Mouse (Mus musculus): ENCODE data around the gene Tmem101. TPM values are rescaled to one million over a fixed set of nuclear protein-coding genes. Genes with fewer than 3 reads are reported as not detected.

Tmem101 gene
- total RNA-seq (2023): 9.1 and 9.3 TPM in 2 replicates

GRCm38 (mm10) chr11:102156039-102156785 is at the start of gene Tmem101:
Gene Tmem101, minus strand, starts transcription at chr11:102156404.

GRCm38 (mm10) chr11:102189461-102190436 is 33.5 kb upstream of the Tmem101 start, which contains the start of gene G6pc3:
Gene G6pc3, plus strand, starts transcription at chr11:102189620.

GRCm38 (mm10) chr11:102184646-102185495 is 28.7 kb upstream of the Tmem101 start, which contains the start of gene Lsm12:
Gene Lsm12, minus strand, starts transcription at chr11:102185296.

GRCm38 (mm10) chr11:102145471-102146001 is 10.7 kb downstream of the Tmem101 start, which contains the start of gene Nags:
Gene Nags, plus strand, starts transcription at chr11:102145513.

GRCm38 (mm10) chr11:102107732-102108131 is 48.5 kb downstream of the Tmem101 start, which contains the start of gene Pyy:
Gene Pyy, minus strand, starts transcription at chr11:102107832.

Other genes with a start within 250 kb of the Tmem101 start
- gene Sost, start 189.4 kb downstream of the Tmem101 start, total RNA-seq (2023): not detected in 2 replicates
- not detected in 2 replicates for gene Cfap97d1, start 172.1 kb downstream of the Tmem101 start, total RNA-seq (2023)
- 17.3 and 33.2 TPM in 2 replicates for gene Dusp3, start 169.4 kb downstream of the Tmem101 start, total RNA-seq (2023)
- gene Mpp3, start 127.9 kb downstream of the Tmem101 start, total RNA-seq (2023): not detected in 2 replicates
- gene Cd300lg, start 114.9 kb downstream of the Tmem101 start, total RNA-seq (2023): 10.3 and 15.6 TPM in 2 replicates
- gene Mpp2, start 67.9 kb downstream of the Tmem101 start, total RNA-seq (2023): 0.18 and 0.69 TPM in 2 replicates
- gene Ppy, start 55.1 kb downstream of the Tmem101 start, total RNA-seq (2023): not detected in 2 replicates
- not detected in 2 replicates for gene Pyy, start 48.6 kb downstream of the Tmem101 start, total RNA-seq (2023)
- gene Nags, start 10.9 kb downstream of the Tmem101 start, total RNA-seq (2023): not detected in 2 replicates
- gene Lsm12, start 28.9 kb upstream of the Tmem101 start, total RNA-seq (2023): 35.9 and 37.7 TPM in 2 replicates
- gene G6pc3, start 33.2 kb upstream of the Tmem101 start, total RNA-seq (2023): 14.6 and 15.4 TPM in 2 replicates
- gene Hdac5, start 73.8 kb upstream of the Tmem101 start, total RNA-seq (2023): 128 and 209 TPM in 2 replicates
- gene BC030867, start 92.5 kb upstream of the Tmem101 start, total RNA-seq (2023): 5.5 and 8.6 TPM in 2 replicates
- gene Asb16, start 112.3 kb upstream of the Tmem101 start, total RNA-seq (2023): not detected in 2 replicates
- gene Tmub2, start 128.5 kb upstream of the Tmem101 start, total RNA-seq (2023): 50.8 and 64.1 TPM in 2 replicates
- 63.5 and 84.5 TPM in 2 replicates for gene Atxn7l3, start 140.2 kb upstream of the Tmem101 start, total RNA-seq (2023)
- gene Ubtf, start 163.3 kb upstream of the Tmem101 start, total RNA-seq (2023): 55.7 and 64.3 TPM in 2 replicates
- 3.9 and 13.2 TPM in 2 replicates for gene Slc4a1, start 209.8 kb upstream of the Tmem101 start, total RNA-seq (2023)
- gene Rundc3a, start 237.0 kb upstream of the Tmem101 start, total RNA-seq (2023): not detected in 2 replicates

All from neutrophil, adult 65 days (primary cell).